Mouse (Mus musculus): ENCODE results near the gene Rora. TPM values are rescaled to one million over a fixed set of nuclear protein-coding genes. Genes with fewer than 3 reads are reported as not detected.

Gene Rora
- polyA plus RNA-seq, 1 experiment = 24.1 TPM

DNA sequence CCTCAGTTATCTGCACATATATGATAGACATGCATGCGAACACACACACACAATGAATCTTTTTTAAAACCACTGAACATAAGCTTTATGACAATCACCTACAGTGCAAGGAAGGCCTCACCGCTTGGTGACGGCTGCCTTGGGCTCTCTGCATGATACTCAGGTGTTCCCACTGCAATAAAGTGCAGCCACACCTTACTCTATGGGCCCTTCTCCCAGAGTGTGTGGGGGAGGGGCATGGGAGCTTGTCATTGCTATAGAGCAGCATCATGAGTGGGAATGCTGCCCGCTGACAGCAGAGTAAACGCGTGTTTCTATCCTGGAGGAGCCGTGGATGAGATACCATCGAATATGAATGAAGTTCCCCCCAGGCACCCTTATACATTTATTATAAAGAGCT, 525.6 kb downstream of the Rora start:
- Histone ChIP-seq H3K4me3 (ENCODE audit: control insufficient read depth, low read depth, low read length) (no peak overlapping the region), H3K27me3 (ENCODE audit: control insufficient read depth, insufficient read depth, low read length) (no peaks in the 10 kb centered on the region), H3K36me3 (ENCODE audit: control insufficient read depth, insufficient read depth, low read length) (no peaks in the 10 kb centered on the region), H3K4me1 (ENCODE audit: control insufficient read depth, insufficient read depth, low read length) (no peaks in the 10 kb centered on the region), H3K27ac (ENCODE audit: control insufficient read depth, insufficient read depth, low read depth, low read length) (no peak overlapping the region)
- TF ChIP-seq CTCF (IDR thresholded peaks at IDR 0.05; ENCODE audit: control insufficient read depth, insufficient read depth, insufficient replicate concordance, low read depth, low read length) (no peak), POLR2A (IDR thresholded peaks at IDR 0.05; ENCODE audit: control insufficient read depth, low read depth, low read length) (no peak)

- no peak overlapping the region for H3K27ac ChIP-seq (ENCODE audit: control insufficient read depth, insufficient read depth, low read depth, low read length)
- H3K4me3 ChIP-seq (ENCODE audit: control insufficient read depth, low read depth, low read length) = no peak overlapping the region
- TF ChIP-seq POLR2A (IDR thresholded peaks at IDR 0.05; ENCODE audit: control insufficient read depth, low read depth, low read length) (no peak), CTCF (IDR thresholded peaks at IDR 0.05; ENCODE audit: control insufficient read depth, insufficient read depth, insufficient replicate concordance, low read depth, low read length) (no peak)
- no peaks in the 10 kb centered on the region for H3K36me3 ChIP-seq (ENCODE audit: control insufficient read depth, insufficient read depth, low read length)
- H3K4me1 ChIP-seq (ENCODE audit: control insufficient read depth, insufficient read depth, low read length) = no peaks in the 10 kb centered on the region
- H3K27me3 ChIP-seq (ENCODE audit: control insufficient read depth, insufficient read depth, low read length) = no peaks in the 10 kb centered on the region
These were observed 527.4 kb downstream of the Rora start for GRCm38 (mm10) chr9:69180961-69181360.

DNA sequence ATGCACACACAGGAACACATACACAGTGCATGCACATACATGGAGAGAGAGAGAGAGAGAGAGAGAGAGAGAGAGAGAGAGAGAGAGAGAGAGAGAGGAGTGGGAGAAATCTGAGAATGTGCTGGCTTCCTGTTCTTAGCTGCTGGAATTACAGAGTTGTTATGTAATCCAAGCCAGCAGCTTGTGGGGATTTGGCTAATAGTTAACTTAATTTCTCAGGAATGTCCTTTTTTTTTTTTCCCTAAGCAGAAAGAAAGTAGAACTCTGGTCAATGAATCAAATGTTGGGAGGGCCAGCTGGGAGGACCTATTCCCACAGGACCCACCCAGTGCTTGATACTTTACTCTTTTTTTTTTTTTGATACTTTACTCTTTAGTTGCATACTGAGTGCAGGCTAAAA, 527.8 kb downstream of the Rora start:
- TF ChIP-seq CTCF (IDR thresholded peaks at IDR 0.05; ENCODE audit: control insufficient read depth, insufficient read depth, insufficient replicate concordance, low read depth, low read length) = no peak
- Histone ChIP-seq H3K27me3 (ENCODE audit: control insufficient read depth, insufficient read depth, low read length) (no peaks in the 10 kb centered on the region), H3K4me3 (ENCODE audit: control insufficient read depth, low read depth, low read length) (no peak overlapping the region), H3K27ac (ENCODE audit: control insufficient read depth, insufficient read depth, low read depth, low read length) (no peak overlapping the region), H3K4me1 (ENCODE audit: control insufficient read depth, insufficient read depth, low read length) (no peaks in the 10 kb centered on the region), H3K36me3 (ENCODE audit: control insufficient read depth, insufficient read depth, low read length) (no peaks in the 10 kb centered on the region)

- Histone ChIP-seq H3K4me1 (ENCODE audit: control insufficient read depth, insufficient read depth, low read length) (no peaks in the 10 kb centered on the region), H3K36me3 (ENCODE audit: control insufficient read depth, insufficient read depth, low read length) (no peaks in the 10 kb centered on the region), H3K27ac (ENCODE audit: control insufficient read depth, insufficient read depth, low read depth, low read length) (no peak overlapping the region), H3K27me3 (ENCODE audit: control insufficient read depth, insufficient read depth, low read length) (no peaks in the 10 kb centered on the region), H3K4me3 (ENCODE audit: control insufficient read depth, low read depth, low read length) (no peak overlapping the region)
- no peak for TF ChIP-seq CTCF (IDR thresholded peaks at IDR 0.05; ENCODE audit: control insufficient read depth, insufficient read depth, insufficient replicate concordance, low read depth, low read length)
These were observed 530.3 kb downstream of the Rora start for GRCm38 (mm10) chr9:69183888-69184287.

- H3K4me1 ChIP-seq (ENCODE audit: control insufficient read depth, insufficient read depth, low read length) = peaks cover 4% of the 10 kb centered on the region
- H3K4me3 ChIP-seq (ENCODE audit: control insufficient read depth, low read depth, low read length) = no peak overlapping the region
- no peaks in the 10 kb centered on the region for H3K36me3 ChIP-seq (ENCODE audit: control insufficient read depth, insufficient read depth, low read length)
- TF ChIP-seq CTCF (IDR thresholded peaks at IDR 0.05; ENCODE audit: control insufficient read depth, insufficient read depth, insufficient replicate concordance, low read depth, low read length) (no peak), POLR2A (IDR thresholded peaks at IDR 0.05; ENCODE audit: control insufficient read depth, low read depth, low read length) (no peak)
- H3K27ac ChIP-seq (ENCODE audit: control insufficient read depth, insufficient read depth, low read depth, low read length) = no peak overlapping the region
- H3K27me3 ChIP-seq (ENCODE audit: control insufficient read depth, insufficient read depth, low read length) = no peaks in the 10 kb centered on the region
These were observed 537.1 kb downstream of the Rora start for GRCm38 (mm10) chr9:69190726-69191125.

- TF ChIP-seq POLR2A (IDR thresholded peaks at IDR 0.05; ENCODE audit: control insufficient read depth, low read depth, low read length) (no peak), CTCF (IDR thresholded peaks at IDR 0.05; ENCODE audit: control insufficient read depth, insufficient read depth, insufficient replicate concordance, low read depth, low read length) (no peak)
- Histone ChIP-seq H3K36me3 (ENCODE audit: control insufficient read depth, insufficient read depth, low read length) (no peaks in the 10 kb centered on the region), H3K4me3 (ENCODE audit: control insufficient read depth, low read depth, low read length) (no peak overlapping the region), H3K27ac (ENCODE audit: control insufficient read depth, insufficient read depth, low read depth, low read length) (no peak overlapping the region), H3K4me1 (ENCODE audit: control insufficient read depth, insufficient read depth, low read length) (peaks cover 4% of the 10 kb centered on the region), H3K27me3 (ENCODE audit: control insufficient read depth, insufficient read depth, low read length) (no peaks in the 10 kb centered on the region)
These were observed 538.9 kb downstream of the Rora start for GRCm38 (mm10) chr9:69192446-69192845.

DNA sequence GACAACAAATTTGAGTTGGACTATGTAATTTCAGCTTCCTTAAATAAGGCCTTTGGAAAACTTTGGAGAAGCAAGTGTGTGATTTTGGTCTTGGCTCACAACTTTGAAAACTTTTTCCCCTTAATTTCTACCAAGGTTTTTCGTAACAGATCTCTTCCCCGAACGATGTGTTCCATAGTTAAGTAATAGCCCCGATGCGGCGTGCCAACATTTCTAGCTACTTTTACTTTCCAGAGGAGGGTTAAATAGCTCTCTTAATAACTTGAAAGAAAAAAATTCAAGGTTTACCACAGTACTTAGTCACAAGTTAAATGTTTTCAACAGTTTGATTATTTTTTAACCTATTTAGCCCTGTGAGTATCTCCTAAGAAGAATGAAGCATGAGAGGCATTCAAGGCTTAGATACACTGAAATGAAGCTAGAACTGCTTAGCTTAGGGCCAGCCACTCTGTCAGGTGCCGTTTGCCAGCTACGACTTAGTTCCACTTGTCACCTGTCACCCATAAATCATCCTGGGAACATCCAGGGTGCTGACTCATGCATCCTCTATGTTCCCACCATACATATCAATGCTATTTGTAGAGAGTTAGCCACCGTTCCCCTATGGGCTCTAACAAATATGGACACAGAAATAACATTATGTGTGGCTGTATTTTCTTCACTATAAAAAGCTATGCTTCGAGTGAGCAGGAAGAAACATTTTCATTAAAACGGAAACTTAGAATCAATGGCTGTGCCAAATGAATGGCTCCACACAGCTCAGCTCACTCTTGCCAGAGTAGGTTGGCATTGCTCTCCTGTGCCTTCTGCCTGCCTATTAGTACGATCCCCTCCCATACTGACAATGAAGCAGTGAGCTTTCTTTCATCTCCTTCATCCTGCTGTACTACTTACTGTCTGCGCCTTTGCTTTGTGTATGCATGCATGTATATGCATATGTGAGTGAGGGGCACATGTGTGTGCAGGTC, 541.3 kb downstream of the Rora start:
- TF ChIP-seq CTCF (IDR thresholded peaks at IDR 0.05; ENCODE audit: control insufficient read depth, insufficient read depth, insufficient replicate concordance, low read depth, low read length) (no peak), POLR2A (IDR thresholded peaks at IDR 0.05; ENCODE audit: control insufficient read depth, low read depth, low read length) (no peak)
- Histone ChIP-seq H3K36me3 (ENCODE audit: control insufficient read depth, insufficient read depth, low read length) (no peaks in the 10 kb centered on the region), H3K27me3 (ENCODE audit: control insufficient read depth, insufficient read depth, low read length) (no peaks in the 10 kb centered on the region), H3K4me3 (ENCODE audit: control insufficient read depth, low read depth, low read length) (no peak overlapping the region), H3K4me1 (ENCODE audit: control insufficient read depth, insufficient read depth, low read length) (peaks cover 4% of the 10 kb centered on the region), H3K27ac (ENCODE audit: control insufficient read depth, insufficient read depth, low read depth, low read length) (no peak overlapping the region)
